Mouse (Mus musculus): ENCODE measurements around the gene Rin2.

The Rin2 gene

DNA sequence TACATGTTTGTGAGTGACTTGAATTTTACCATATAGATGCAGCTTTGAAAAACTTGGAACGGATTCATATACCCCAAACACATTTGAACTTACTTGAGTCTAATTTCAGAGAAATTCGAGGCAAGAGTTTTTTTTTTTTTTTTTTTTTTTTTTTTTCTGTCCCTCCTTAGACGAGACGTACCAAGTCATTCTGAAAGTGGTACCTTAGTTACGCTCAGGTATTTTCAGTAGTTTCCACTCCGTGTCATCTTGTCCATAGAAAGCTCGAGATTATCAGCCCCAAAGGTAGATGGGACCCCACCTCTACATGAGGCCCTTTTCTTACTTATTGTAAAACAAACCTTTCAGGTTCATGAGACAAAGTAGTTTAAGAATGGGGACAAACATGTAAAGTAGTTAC is 55.9 kb downstream of the Rin2 start:
- no peak for DNase-seq (ENCODE audit: low read depth, low spot score)

DNA sequence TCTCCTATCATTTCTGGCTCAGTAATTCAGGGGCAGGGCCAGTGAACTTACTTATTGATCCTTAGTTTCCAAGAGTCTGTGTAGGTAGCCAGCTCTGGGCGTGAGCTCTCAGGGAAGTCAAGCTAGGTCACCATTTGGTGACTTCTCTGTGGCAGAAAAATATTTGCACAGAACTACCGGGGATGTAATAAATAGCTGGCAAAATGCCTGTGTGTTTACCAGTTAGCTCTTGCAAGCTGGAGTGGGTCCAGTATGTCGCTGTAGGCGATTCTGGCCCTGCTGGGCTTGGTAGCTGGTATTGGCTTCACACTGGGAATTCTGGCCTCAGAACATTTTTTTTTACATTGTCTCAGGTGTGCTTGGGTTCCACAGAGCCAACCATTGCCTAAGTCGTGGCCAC is 60.1 kb downstream of the Rin2 start:
- DNase-seq (ENCODE audit: low read depth, low spot score): no peak

DNA sequence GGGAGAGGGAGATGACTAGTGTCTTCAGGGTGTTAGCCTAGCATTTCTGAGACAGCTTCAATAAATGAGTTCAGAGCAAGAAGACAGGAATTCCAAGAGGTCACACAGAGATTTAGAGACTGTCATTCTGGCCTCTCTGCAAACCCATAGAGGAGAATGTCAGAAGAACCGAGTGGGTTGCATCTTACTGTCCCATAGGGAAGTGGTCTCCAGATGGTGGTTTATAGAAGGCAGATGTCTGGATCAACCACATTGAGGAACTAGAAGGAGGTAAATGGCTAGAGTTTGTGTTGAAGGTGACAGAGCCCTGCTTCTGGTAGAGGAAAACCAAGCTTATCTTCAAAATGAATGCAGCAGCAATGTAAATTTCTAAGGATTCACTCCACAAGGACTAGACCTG is 61.5 kb downstream of the Rin2 start:
- no peak for DNase-seq (ENCODE audit: low read depth, low spot score)

DNA sequence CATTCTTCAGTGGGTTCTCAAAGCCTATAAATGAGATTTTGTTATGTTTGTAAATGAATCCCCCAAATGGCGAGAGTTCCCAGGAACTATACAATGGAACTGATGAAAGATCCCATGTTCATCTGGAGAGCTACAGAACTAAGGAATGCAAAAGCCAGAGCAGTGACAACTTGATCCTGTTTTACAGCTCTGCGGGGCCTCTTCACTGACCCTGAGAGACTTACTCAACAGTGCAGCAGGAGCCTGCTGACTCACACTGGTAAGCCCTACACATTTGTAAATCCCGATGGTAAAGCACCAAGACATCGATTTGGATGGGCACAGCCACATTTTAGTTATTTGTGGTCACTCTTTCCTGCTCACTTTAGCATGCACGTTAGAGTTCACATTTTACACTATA is 62.2 kb downstream of the Rin2 start:
- DNase-seq (ENCODE audit: low read depth, low spot score): no peak

DNA sequence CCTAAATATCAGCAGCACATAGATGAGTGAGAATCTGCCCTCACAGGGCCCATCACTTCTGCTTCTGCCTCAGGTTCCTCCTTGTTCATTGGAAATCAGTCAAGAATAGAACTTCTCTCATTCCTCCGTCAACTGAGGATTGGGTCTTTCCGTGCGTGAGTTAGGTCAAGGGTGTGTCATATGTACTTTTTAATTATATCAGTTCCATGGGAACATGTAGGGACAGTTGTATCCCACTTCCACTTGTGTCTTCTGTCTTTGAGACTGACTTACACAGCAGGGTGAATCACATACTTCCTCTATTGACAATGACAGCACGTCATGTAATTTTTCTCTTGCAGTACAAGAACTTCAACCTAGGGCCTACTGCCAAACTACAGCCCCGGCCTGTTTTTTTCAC is 65.7 kb downstream of the Rin2 start:
- DNase-seq (ENCODE audit: low read depth, low spot score): no peak

DNA sequence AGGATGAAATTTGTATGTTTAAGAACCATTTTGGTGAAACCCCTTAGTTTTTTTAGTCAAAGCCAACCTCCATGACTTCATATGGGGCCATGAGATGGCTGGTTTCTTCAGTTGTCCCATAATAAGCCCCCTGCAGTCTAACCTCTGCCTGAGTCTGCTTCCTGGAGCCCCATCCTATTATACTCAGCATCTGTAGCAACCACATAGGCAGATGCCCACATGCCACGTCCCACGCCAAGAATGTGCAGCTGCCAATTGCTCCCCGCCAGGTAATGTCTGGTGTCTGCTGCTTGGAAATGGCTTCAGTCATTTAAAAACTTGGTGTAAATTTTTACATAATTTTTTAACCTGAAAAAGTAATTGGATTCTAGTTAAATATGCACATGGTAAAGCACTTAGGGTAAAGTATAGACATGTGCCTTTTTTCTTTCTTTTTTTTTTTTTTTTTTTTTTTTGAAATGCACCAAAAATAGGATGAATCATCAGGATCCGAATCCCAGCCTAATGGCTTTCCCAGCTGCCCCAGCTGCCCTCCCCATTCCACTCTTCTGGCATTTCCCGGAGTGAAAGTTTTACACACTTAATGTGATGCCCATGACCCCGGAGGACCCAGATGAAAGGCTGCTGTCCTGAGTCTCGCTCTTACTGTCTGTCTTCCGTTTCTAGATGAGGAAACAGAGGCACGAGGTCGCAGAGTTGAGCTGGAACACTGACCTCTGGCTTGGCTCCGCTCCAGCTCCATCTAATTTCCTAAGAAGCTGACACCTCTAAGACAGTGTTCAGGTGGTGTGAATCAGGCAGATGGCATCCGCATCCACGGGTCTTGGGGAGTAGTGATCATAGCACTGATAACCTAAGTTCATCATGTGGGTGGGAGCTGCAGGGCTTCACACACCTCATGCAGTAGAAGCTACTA is 68.0 kb downstream of the Rin2 start:
- no peak for DNase-seq (ENCODE audit: low read depth, low spot score)

DNA sequence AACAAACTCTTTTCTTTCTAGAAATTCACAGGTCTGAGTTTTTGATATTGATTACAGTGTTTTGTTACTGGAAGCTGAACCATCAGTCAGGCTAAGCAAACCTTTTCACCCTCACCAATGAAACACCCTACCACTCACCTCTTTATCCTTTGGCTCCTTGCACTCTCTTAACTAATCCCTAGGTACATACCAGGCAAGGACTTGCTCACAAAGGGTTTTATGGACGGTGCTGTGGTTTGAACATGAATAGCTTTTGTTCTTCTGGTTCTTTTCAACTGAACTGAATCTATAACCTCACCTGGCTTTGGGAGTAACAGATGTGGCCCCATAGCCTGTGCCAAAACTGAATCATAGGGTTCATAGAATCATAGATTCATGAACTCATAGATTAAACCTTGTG is 71.4 kb downstream of the Rin2 start:
- no peak for DNase-seq (ENCODE audit: low read depth, low spot score)

DNA sequence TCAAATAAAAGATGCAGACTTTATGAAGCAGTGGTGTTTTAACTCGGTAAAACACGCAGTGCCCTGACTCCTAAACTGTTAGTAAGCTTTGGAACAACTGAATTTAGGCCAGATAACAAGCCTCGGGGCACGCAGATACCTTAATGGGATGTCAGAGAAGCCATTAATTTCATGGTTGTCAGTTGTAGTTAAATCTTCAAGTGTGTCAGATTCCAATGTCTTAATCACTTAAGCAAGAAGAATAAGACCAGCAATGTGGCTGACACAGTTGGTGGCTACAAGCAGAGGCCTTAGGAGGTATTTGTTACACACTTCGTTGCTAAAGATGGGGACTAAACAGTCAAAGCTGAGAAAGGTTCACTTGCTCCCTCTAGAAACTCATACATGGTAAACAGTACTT is 74.6 kb downstream of the Rin2 start:
- DNase-seq (ENCODE audit: low read depth, low spot score): no peak

DNA sequence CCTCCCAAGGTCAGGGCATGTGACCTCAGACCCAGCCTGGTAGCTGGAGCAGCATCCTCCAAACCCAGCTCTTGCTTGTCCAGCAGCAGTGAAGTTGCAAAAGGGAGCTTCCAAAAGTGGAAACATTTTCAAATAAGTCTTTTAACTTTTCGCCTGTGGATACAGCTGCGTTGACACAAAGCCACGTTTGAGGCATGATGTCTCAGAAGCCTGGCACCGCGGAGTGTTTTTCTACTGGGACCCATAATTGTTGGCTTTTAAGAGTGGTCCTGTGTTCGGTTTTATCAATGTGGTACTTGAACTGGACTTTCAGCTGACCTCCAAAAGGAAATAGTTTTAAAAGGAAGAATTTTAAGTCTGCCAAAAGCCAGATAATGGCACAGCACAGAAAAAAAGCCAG is 77.6 kb downstream of the Rin2 start:
- DNase-seq (ENCODE audit: low read depth, low spot score): no peak

DNA sequence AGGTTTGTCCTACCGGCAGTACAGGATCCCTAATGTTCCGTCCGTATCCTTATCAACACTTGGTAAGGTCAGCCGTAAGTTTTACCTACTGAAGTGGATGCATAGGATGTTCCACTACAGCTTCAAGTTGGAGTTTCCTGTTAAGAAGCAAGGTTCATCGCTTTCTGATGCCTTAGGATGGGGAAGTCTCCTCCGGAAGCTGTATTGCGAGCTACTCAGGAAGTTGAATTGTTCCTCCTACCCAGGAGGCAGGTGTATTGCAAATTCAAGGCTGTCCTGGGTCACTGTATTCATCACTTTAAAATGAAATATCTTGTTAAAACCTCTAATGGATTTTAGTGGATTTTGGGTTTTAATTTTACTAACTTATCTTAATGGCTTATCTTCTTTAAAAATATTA is 79.0 kb downstream of the Rin2 start:
- DNase-seq (ENCODE audit: low read depth, low spot score): no peak

DNA sequence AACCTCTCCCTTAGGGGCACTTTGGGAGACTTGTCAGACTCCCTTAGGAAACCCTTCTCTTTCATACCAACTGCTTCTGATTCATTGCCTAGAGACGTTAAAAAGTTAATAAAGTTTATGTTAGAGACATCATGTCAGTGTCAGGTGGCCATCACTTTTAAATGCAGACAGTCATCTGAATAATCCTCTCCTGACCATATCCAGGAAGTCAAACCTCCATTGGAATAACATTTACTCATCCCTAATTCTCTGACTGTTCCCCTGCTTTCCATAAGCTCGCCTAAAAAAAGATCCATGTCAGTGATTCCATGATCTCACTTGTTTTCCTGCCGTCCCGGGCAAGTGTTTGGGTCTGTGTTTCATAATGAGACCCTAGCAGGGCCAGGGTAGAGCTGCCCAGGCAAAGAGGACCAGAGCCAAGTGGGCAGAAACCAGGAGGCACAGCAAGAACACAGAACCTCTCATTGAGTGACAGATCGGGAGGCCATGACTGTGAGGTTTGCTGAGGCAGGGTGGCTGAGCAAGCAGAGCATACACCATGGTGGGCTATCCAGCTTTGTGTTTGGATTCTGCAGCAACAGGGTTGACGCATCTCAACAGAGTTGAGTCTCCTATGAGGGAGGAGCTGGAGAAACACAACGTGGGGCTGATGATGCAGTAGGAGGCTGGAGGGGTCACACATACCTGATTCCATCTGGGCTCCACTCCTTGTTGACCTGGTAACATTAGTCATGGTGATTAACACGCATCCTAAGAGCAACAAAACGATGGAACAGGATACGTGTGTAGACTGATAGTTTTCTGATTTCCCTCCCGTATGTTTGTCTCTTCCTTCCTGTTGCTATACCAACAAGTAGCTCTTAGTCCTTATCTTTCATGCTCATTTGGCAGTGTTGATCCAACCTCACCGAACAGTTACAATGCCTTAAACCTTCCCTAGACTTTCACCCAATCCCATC is 81.1 kb downstream of the Rin2 start:
- no peak for DNase-seq (ENCODE audit: low read depth, low spot score)

DNA sequence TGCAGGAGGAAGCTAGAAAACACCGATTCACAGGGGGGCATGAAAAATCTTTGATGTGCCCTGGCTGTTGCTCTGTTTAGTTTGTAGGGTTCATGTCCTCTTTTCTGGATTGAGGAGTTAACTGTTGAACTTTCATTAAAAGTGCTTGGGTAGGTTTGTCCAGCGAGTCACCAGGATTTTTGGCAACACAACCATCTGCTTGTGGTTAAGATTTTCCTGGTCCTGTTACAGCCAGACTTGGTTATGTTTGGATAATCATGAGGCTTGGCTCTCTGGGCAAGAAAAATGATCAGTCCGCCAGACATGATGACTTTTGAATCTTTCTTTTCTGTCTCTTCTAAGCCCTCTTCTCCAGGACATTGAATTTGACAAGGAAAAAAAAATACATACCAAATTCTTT is 85.1 kb downstream of the Rin2 start:
- DNase-seq (ENCODE audit: low read depth, low spot score): no peak

DNA sequence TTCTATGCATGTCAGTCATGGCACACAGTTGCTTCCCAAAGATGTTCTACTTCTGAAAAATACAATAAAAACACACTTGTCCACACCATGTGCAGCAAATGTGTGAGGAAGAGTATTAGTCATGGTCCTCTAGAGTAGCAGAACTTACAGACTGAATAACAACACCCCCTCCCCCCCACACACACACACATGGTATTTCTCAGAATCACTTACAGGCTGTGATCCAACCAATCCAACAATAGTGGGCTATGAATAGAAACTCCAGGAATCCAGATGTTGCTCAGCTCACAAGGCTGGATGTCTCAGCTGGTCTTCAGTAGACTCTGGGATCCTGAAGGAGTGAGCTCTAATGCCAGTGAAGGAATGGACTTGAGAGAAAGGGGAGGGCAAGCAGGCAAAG is 86.4 kb downstream of the Rin2 start:
- DNase-seq (ENCODE audit: low read depth, low spot score): no peak

DNA sequence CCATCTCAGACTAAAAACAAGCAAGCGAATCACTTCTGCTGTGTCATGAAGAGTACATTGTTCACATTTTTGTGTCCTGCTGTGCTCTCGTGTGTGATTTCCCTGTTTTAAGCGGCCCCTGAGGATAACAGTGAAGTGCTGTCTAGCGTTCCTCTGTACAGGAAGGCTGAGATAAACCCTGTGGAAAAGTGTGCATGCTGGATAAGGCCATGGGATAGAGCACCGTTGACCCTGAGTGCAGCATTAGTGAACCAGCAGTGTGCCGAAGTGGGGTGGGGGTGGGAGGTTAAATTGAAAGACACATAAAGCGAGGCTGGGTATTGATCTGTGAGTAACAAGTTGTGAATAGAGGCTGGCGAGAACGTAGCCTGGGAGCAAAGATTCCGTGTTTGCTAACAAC is 94.9 kb downstream of the Rin2 start:
- DNase-seq (ENCODE audit: low read depth, low spot score): no peak

DNA sequence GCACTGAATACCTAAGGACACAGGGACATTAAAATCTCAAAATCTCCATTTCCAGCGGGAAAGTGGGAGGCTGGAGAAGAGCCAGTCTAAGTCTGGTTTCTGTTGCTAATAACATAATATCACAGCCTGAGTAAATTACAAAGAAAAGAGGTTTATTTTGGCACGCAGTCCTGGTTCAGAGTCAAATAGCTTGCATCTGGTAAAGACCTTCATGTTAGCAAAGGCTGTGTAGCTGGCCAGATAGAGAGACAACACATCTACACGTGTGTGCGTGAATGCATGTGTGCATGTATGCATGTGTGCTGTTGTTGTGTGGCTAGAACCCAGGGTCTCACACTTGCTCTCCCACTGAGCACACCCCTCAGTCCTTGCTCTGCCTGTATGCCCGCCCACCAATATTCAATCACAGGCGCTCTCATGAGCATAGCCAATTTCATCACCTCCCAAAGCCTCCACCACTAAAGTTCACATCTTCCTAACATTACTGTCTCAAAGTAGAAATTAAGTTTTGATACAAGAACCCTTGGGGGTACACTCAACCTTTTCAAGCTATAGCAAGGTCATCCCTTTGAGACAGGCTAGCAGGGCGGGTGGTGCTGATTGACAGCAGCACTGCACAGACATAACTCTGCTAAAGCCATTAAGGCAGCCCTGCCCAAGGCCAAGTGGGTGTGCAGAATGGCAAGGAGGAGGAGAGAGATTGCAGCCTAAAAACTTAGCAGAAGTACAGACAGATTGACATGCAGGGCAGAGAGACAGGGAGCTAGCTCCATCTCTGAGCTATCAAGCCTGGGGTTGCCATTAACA is 95.9 kb downstream of the Rin2 start:
- DNase-seq (ENCODE audit: low read depth, low spot score): no peak

DNA sequence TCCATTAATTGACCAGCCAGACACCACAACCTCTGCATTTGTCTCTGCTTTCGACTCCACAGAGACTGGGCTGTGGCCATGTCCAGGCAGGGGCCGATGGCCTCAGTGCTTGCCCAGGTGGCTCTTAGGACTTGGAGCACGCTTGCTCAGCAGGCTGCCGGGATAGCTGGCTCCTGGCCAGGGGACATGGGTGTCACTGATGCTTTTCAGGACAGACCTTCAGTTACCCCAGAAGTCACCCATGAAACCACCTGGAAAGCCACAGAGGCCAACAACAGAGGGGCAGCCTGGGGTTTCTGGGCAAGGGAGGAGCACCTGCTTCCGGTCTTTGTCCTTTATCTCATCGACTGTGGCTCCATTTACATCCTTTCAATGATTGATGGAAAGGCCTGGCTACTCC is 108.2 kb downstream of the Rin2 start:
- DNase-seq (ENCODE audit: low read depth, low spot score): no peak

DNA sequence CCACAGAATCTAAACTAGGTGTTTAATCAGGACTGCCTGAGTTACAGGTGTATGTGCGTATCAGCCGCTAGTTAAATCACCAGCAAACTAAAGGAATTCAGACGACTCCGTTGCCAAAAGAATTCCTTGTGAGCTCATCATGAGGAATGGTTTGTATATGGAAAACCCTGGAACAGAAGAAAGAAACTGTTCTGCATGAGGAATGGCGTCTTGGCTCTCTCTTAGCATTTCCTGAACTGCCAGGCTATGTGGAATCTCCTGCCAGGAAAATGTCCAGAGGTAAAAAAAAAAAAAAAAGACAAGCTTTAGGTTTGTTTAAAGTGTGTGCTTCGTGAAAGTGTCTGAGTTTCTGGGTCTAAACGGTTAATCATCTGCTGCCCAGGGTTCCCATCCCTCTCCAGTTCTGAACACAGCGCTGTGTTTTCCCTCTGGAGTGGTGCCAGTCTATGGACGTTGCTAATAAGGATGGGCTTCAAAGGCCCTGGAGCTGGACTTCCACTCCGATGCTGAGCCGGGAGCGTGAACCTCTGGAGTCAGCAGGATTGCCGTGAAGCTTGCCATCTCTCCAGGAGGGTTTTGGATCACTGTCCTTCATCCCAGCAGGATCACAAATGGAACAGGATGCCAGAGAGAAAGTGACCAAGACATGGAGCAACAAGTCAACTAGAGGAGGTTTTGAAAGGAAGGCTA is 109.4 kb downstream of the Rin2 start:
- DNase-seq (ENCODE audit: low read depth, low spot score): no peak

DNA sequence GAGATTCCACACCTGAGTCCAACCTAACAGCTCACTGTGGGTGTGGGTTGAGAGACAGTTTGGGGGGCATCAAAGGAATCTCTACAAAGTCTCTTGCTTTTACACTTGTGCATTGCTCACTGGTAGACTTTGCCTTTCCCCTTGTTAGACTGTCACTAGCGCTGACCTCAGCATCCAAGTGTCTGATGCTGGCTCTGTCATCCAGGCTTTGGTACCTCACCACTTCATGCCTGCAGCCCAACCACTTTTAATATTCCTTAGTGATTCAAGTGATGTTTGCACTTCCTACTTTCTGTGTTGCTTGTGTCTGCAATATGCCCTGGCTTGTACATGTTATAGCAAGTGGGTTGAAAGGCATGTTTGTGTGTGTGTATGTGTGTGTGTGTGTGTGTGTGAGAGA is 109.9 kb downstream of the Rin2 start:
- no peak for DNase-seq (ENCODE audit: low read depth, low spot score)

DNA sequence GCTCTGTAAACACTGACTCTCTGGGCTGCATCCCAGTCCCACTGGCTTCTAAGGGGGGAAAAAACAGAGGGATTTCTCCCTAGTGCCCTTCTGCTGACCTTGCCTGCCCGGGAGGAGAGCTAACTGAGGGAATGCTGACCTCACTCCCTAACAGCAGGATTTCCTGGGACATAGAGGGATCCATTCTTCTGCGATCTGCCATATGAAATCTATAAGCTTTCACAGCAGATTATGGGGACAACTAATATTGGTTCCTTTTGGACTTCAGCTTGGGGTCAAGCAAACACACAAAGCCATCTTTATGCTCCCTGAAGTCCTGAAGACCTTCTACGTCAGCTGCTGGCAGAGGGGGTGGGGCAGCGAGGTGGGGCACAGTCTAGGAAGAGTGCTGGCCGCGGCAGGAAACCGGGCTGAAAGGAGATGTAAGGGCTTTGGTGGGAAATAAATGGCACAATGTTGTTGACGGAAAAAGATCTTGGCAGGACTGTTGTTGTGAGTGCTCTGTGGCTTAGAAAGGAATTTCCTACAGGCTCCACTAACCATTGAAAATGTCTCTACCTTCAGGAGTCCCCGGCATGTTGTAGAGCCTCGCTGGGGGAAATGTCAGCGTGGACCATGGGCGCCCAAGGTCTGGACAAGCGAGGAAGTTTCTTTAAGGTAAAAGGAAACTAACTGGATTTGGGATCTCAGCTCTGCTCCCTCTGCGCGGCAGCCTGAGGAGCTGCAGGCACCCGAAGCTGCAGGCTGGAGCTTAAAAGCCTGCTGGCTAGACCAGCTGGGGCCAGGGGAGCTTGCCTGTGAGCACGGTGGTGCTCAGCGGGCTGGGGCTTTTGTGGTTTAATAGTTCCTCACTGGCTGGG is 111.0 kb downstream of the Rin2 start:
- no peak for DNase-seq (ENCODE audit: low read depth, low spot score)

DNA sequence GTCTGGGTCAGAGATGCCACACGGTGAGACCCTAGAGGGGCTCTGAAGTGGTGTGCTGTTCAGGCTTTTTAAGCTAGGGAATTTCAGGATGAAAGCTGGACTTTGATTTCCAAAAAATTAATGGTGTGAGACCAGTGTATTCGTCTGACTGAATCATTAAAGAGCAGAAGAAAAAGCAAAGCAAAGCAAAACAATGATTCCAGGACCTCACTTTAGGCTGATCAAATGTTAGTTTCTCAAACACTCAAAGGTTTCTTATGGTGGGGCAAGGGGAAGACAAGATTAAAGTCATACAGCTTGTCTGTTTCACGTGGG is 111.6 kb downstream of the Rin2 start:
- no peak for DNase-seq (ENCODE audit: low read depth, low spot score)

DNA sequence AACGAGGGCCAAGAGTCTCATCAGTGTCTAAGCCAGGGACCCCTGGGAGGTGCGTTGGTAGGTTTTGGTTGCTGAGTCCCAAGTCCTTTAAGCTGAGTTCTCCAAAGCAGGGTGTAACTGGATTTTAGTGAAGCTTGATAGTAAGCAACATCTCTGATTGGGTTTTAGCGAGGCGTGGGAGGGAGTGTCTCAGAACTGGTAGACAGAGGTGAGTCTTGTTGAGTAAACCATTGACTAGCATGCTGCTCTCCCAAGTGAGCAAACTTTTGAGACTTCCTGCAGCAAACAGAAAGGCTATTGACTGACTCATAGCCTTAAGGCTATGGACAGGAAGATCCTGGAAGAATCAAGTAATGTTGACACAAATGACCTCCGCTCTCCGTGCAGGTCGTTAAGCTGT is 112.5 kb downstream of the Rin2 start:
- DNase-seq (ENCODE audit: low read depth, low spot score): no peak
